Mouse (Mus musculus) adrenal gland, adult (tissue): ENCODE measurements around the gene Cox5b.
"Not testable (repeated sequence)": the region's sequence is repeated elsewhere in the genome, so short reads cannot be mapped to it uniquely, and the experiment has no call there.

Experiments used
- DNase-seq, 2 experiments: peaks; one replicate each; pipeline ENCODE4 v3.0.0; 2022 to 2023; ENCODE audit warnings: low spot score in 1 of 2; ENCODE audit not compliant: inconsistent age in 2 of 2

The Cox5b gene

GRCm38 (mm10) chr1:36691271-36692155 is at the start of gene Cox5b:
Cox5b (plus strand) TSS chr1:36691449.
- peak; percentile 98 for DNase-seq

DNA sequence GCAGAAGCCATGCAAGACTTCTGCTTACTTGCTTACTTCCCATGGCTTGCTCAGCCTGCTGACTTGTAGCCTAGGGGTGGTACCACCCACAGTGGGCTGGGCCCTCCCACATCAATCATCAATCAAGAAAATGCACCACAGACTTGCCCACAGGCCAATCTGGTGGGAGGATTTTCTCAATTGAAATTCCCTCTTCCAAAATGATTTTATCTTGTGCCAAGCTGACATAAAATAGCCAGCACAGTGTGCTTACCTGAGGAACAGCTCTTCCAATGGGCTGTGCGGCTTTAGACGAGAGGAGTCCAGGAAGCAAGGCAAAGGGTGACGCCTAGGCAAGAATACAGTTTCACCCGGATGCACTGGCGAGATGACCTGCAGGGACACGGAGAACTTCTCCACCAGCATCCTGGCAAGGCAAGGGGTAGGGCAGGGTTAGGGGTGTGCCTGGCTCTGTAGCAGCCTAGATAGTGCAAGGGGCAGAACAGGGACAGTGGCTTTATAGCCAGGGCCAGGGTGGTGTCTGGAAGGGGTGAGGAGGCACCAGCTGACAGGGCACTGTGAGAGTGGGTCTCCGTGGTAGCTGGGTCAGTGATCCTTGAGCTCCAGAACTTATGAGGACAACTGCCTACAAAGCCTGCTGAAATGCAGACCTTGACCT is 47.2 kb upstream of the Cox5b start:
- DNase-seq = no peak

DNA sequence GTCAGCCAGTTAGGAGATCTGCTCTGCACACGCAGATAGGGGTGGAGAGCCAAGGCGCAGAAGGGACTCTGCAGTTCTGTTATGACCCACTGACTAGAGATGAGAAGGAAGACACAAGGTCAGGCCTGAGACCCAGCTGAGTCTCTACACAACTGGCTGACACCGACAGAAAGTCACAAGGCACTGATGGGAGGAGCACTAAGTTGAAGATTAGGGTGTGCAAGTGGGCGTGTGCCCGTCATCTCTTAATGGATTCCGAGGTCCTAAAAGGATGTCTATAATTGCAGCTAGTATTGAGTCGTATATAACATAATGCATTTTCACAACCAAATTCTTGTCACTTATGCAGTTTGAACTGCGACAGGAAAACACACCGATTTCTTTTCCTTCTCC is 46.6 kb upstream of the Cox5b start:
- peak; percentile 40 to 55 for DNase-seq

GRCm38 (mm10) chr1:36646285-36646684 is 45.0 kb upstream of the Cox5b start:
- DNase-seq = no peak

GRCm38 (mm10) chr1:36647631-36648030 is 43.6 kb upstream of the Cox5b start:
- no peak for DNase-seq

GRCm38 (mm10) chr1:36655039-36655438 is 36.2 kb upstream of the Cox5b start:
- no peak for DNase-seq

DNA sequence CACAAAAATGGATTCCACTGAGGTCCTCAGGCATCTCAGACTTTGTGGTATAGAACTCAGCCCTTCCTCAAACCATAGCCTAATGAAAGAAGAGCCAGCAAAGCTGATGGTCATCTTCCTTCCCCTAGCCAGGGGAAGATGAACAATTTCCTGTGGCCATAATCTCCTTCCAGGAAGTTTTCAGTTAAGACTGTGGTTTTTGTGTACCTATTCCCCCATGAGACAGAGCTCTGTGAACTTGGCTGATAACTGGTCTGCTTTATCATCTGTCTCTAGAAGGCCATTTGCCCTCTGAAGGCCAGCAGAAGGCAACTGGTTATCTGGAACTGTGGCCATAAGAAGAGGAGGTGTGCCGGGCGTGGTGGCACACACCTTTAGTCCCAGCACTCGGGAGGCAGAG is 35.0 kb upstream of the Cox5b start:
- no peak for DNase-seq

GRCm38 (mm10) chr1:36657658-36658415 is 33.4 kb upstream of the Cox5b start:
- no peak for DNase-seq

GRCm38 (mm10) chr1:36658621-36659399 is 32.4 kb upstream of the Cox5b start:
- DNase-seq = no peak

DNA sequence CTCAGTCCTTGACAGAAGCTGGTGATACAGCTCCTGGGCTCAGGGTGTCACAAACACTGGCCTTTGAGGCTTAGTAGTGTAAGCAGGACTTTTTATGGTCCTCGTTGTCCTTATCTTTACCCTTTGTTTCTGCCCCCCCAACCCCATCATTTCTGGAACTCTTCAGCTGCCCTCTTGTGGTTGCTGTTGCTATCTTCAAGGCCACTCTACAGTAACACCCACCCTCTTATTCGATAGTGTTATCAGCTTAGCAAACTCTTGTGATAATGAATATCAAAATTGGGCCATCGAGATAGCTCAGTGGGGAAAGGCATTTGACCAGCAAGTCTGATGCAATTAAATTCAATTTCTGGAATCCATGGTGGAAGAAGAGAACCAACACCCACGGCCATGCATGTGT is 26.8 kb upstream of the Cox5b start:
- DNase-seq = peak; percentile 21 to 61

GRCm38 (mm10) chr1:36665165-36665723 is 26.0 kb upstream of the Cox5b start:
- no peak for DNase-seq

GRCm38 (mm10) chr1:36665934-36666333 is 25.3 kb upstream of the Cox5b start:
- DNase-seq = no peak

DNA sequence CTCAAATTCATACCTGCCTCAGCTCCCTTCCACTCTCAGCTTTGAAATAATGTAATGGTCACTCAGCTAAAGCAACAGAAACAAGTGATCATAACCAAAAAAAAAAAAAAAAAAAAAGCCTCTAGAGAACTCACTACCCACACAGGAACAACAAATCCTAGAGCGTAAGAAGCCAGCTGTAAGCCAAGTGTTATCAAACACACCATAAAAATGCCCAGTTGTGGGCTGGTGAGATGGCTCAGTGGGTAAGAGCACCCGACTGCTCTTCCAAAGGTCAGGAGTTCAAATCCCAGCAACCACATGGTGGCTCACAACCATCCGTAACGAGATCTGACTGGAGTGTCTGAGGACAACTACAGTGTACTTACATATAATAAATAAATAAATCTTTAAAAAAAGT is 23.2 kb upstream of the Cox5b start:
- not testable (repeated sequence) for DNase-seq

DNA sequence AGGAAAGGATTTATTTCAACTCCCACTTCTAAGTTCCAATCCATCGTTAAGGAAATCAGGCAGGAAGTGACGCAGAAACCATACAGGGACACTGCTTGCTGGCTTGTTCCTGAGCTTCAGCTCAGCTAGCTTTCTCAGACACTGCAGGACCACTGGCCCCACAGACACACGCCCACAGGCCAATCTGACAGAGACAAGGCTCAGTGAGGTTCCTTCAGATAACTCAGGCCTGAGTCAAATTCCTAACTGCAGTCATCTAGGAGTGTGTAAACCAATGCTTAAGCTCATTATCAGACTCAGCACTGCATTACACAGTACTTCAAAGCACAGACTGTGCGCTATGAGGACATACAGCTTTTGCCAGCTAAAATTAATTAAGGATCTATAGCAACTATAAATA is 21.0 kb upstream of the Cox5b start:
- no peak for DNase-seq

- no peak for DNase-seq
Measured at GRCm38 (mm10) chr1:36671260-36671659, 20.0 kb upstream of the Cox5b start.

GRCm38 (mm10) chr1:36672648-36673350 is 18.4 kb upstream of the Cox5b start:
- no peak for DNase-seq

GRCm38 (mm10) chr1:36674936-36675335 is 16.3 kb upstream of the Cox5b start:
- no peak for DNase-seq

- no peak for DNase-seq
Measured at GRCm38 (mm10) chr1:36680893-36681292, 10.4 kb upstream of the Cox5b start.

- DNase-seq = no peak
Measured at GRCm38 (mm10) chr1:36682620-36683355, 8.5 kb upstream of the Cox5b start, which contains the start of gene Fam178b. Fam178b (minus strand) TSS chr1:36683183.
